Mouse (Mus musculus) embryonic fibroblast, embryonic 13.5 days (primary cell): ENCODE measurements around the gene Tnnc1.

ENCODE experiments used
- CTCF ChIP-seq: IDR thresholded peaks from 2 replicates; pipeline ENCODE4 v1.5.1; 2011; ENCODE audit warnings: mild to moderate bottlenecking, control low read depth, low read length, moderate library complexity, borderline replicate concordance; ENCODE audit not compliant: insufficient read depth
- POLR2A ChIP-seq: IDR thresholded peaks from 2 replicates; pipeline ENCODE4 v1.6.1; 2011; ENCODE audit warnings: low read depth, mild to moderate bottlenecking, control low read depth, low read length, moderate library complexity

GRCm38 (mm10) chr14:31260374-31260773 is 52.3 kb downstream of the Tnnc1 start:
- no peak for TF ChIP-seq CTCF
- TF ChIP-seq POLR2A = no peak
